Mouse (Mus musculus): ENCODE results near the gene Slfn4.

- no peak for TF ChIP-seq EP300 (IDR thresholded peaks at IDR 0.05; ENCODE audit: low read depth)
- no peak for TF ChIP-seq CTCF (IDR thresholded peaks at IDR 0.05; ENCODE audit: low read depth)
Measured at GRCm38 (mm10) chr11:83239811-83240210, 64.8 kb downstream of the Slfn4 start.

All from heart, postnatal 0 days (tissue).